Mouse (Mus musculus) neural tube, embryonic 11.5 days (tissue): ENCODE measurements around the gene Rassf10. TPM values are rescaled to one million over a fixed set of nuclear protein-coding genes. Genes with fewer than 3 reads are reported as not detected.

Source experiments
- ATAC-seq: fragments of 200-750 bp; cut with Nextera tagmentation; 2 replicates; pipeline ENCODE4 v1.8.0; 2017; ENCODE audit warnings: moderate number of reproducible peaks, mild to moderate bottlenecking, moderate TSS enrichment, moderate library complexity; ENCODE audit not compliant: insufficient read depth, low FRiP score, low TSS enrichment
- DNase-seq: peaks from one replicate; pipeline ENCODE4 v3.0.0-alpha.2; 2015; ENCODE audit warnings: low spot score
- H3K27ac ChIP-seq: fragments of 300-500 bp; sonication (generic); 2 replicates; pipeline ENCODE4 v1.5.1; 2014; ENCODE audit warnings: low read depth, mild to moderate bottlenecking, low read length
- H3K27me3 ChIP-seq: fragments of 300-500 bp; sonication (generic); 2 replicates; pipeline ENCODE4 v1.6.1; 2014; ENCODE audit warnings: mild to moderate bottlenecking, low read length, mixed read lengths; ENCODE audit not compliant: control insufficient read depth, insufficient read depth
- H3K36me3 ChIP-seq: fragments of 300-500 bp; sonication (generic); 2 replicates; pipeline ENCODE4 v1.6.1; 2014; ENCODE audit warnings: mild to moderate bottlenecking, low read length, moderate library complexity, mixed read lengths; ENCODE audit not compliant: control insufficient read depth, insufficient read depth
- H3K4me1 ChIP-seq: fragments of 300-500 bp; sonication (generic); 2 replicates; pipeline ENCODE4 v1.6.1; 2014; ENCODE audit warnings: low read length, mixed read lengths; ENCODE audit not compliant: control insufficient read depth, insufficient read depth
- H3K4me2 ChIP-seq: fragments of 300-500 bp; sonication (generic); 2 replicates; pipeline ENCODE4 v1.6.1; 2014; ENCODE audit warnings: low read depth, mild to moderate bottlenecking, moderate library complexity
- H3K4me3 ChIP-seq: fragments of 300-500 bp; sonication (generic); 2 replicates; pipeline ENCODE4 v1.5.1; 2014; ENCODE audit warnings: low read depth, low read length
- H3K9ac ChIP-seq: fragments of 300-500 bp; sonication (generic); 2 replicates; pipeline ENCODE4 v1.6.1; 2014; ENCODE audit warnings: mild to moderate bottlenecking, low read length
- H3K9me3 ChIP-seq: fragments of 300-500 bp; sonication (generic); 2 replicates; pipeline ENCODE4 v1.6.1; 2016; ENCODE audit warnings: low read length; ENCODE audit not compliant: control insufficient read depth
- WGBS: fragments of 180-500 bp; shearing (Covaris S2); extraction: QIAGEN DNeasy Blood & Tissue Kit; methylation state at CpG from one replicate; pipeline ENCODE4 v1.1.7; 2014; 5-methylcytosine and 5-hydroxymethylcytosine counted together
- polyA plus RNA-seq: library from polyadenylated mRNA; unstranded; fragments of >200 nt; fragmentation: Nextera tagmentation; extraction: Ambion mirVana; gene quantifications from 2 replicates; pipeline ENCODE4 v1.2.1, GENCODE M21; 2014

Gene Rassf10
- polyA plus RNA-seq, 1 experiment from 2014 or later, result 1.9 TPM

- Histone ChIP-seq H3K9me3 (no peaks in the 10 kb centered on the region), H3K9ac (no peak overlapping the region), H3K27me3 (no peaks in the 10 kb centered on the region), H3K27ac (no peak overlapping the region), H3K36me3 (no peaks in the 10 kb centered on the region), H3K4me2 (no peak overlapping the region), H3K4me3 (no peak overlapping the region), H3K4me1 (no peaks in the 10 kb centered on the region)
- 70% methylated on average over 6 of the region's 6 CpGs for WGBS
- ATAC-seq (no peak), DNase-seq (no peak)
Measured at GRCm38 (mm10) chr7:112946706-112947105, 7.1 kb upstream of the Rassf10 start.

GRCm38 (mm10) chr7:112954351-112955102 lies 765 bp downstream of the Rassf10 start:
- Histone ChIP-seq H3K4me2 (peak overlapping the region; percentile 66), H3K4me3 (peak overlapping the region; percentile 41), H3K9ac (peak overlapping the region; percentile 35; the same call in 1 of the 2 replicates), H3K4me1 (peaks cover 15% of the 10 kb centered on the region), H3K36me3 (no peaks in the 10 kb centered on the region), H3K27ac (no peak overlapping the region), H3K27me3 (peaks cover 43% of the 10 kb centered on the region), H3K9me3 (no peaks in the 10 kb centered on the region)
- under 1% methylated on average over 82 of the region's 82 CpGs for WGBS
- no peak for ATAC-seq
- peak; percentile 62 for DNase-seq

DNA sequence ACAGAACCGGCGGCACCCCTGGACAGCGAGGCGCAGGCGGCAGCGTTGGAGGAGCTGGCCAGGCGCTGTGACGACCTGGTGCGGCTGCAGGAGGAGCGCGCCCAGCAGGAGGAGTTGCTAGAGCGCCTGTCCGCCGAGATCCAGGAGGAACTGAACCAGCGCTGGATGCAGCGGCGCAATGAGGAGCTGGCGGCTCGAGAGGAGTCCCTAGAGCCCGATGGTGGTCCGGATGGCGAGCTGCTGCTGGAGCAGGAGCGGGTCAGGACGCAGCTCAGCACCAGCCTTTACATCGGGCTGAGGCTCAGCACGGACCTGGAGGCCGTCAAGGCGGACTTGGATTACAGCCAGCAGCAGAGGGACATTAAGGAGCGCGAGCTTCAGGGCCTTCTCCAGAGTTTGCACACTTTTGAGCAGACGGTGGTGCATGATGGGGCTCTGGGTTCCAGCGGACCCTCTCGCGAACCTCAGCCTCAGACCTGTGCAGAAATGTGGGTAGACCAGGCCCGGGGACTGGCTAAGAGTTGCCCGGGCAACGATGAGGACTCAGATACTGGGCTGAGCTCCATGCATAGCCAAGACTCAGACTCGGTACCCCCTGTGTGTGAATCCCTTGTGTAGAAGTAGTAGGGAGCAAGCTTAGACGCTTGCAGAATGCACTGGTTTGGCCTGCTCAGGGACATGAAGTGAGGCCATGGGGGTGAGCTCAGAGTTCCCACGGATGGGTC lies 1.5 kb downstream of the Rassf10 start:
- Histone ChIP-seq H3K36me3 (no peaks in the 10 kb centered on the region), H3K9me3 (no peaks in the 10 kb centered on the region), H3K4me3 (peak overlapping the region; percentile 41), H3K4me1 (peaks cover 15% of the 10 kb centered on the region), H3K27ac (no peak overlapping the region), H3K9ac (no peak overlapping the region), H3K27me3 (peaks cover 43% of the 10 kb centered on the region), H3K4me2 (peak overlapping the region; percentile 66)
- 3% methylated on average over 40 of the region's 40 CpGs for WGBS
- ATAC-seq (no peak), DNase-seq (peak; percentile 42)

DNA sequence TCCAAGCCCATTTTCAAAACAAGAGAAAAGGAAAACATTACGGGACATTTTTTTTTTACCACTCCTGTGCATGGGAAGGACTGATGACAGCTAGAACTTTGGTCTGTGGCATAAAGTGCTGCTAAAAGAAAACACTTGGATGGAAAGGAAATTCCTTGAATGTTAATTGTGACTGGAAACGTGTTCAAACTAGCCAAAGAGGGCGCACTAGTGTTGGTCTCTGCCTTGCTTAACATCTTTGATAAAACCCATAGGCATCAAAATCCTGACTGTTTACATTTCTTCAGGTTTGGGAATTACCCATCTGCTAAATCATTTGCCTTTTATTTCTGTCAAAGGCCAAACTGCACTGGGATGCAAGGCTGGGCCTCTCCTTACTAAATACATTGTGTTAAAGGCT lies 2.2 kb downstream of the Rassf10 start:
- 40% methylated on average over 3 of the region's 3 CpGs for WGBS
- Histone ChIP-seq H3K27ac (no peak overlapping the region), H3K4me1 (peaks cover 15% of the 10 kb centered on the region), H3K27me3 (peaks cover 43% of the 10 kb centered on the region), H3K36me3 (no peaks in the 10 kb centered on the region), H3K9ac (no peak overlapping the region), H3K9me3 (no peaks in the 10 kb centered on the region), H3K4me3 (no peak overlapping the region), H3K4me2 (no peak overlapping the region)
- no peak for ATAC-seq
- no peak for DNase-seq

DNA sequence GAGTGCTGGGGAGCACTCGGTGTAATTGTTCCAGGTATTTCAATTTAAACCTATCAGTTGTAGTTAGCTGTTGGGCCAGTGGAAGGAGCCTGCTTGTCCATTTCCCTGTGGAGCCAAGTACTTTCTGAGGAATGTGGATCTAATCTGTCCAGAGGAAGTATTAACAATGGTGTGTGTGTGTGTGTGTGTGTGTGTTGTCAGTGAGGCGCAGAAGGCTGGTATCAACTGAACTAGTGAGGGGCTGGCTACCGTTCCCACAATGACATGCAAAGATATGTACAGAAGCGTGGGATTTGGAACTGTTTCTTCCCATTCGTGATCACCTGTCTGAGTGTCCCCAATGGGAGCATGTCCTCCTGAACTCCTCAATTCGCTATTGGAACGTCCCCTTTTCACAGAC lies 3.2 kb downstream of the Rassf10 start:
- ATAC-seq (no peak), DNase-seq (no peak)
- Histone ChIP-seq H3K4me3 (no peak overlapping the region), H3K9ac (no peak overlapping the region), H3K27ac (no peak overlapping the region), H3K4me2 (no peak overlapping the region), H3K36me3 (no peaks in the 10 kb centered on the region), H3K9me3 (no peaks in the 10 kb centered on the region), H3K4me1 (peaks cover 15% of the 10 kb centered on the region), H3K27me3 (peaks cover 43% of the 10 kb centered on the region)
- 71% methylated on average over 7 of the region's 7 CpGs for WGBS

DNA sequence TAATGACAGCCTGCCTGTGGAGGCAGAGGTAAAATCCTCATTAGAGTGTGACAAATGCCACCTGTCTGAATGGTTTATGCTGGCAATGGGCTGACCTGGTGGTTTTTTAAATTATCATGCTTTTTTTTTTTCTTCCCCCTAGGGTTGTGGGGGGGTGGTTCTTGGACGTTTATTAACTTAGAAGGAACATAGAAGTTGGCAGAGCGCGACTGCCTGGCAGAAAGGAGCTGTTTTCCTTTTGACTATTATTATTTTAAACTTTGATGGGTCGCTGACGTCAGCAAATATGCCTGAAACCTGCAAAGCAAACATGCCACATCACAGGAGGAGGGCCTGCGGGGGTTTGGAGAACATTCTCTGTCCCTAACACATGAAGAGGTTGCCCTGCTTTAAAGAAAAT lies 3.9 kb downstream of the Rassf10 start:
- Histone ChIP-seq H3K36me3 (no peaks in the 10 kb centered on the region), H3K9ac (no peak overlapping the region), H3K27ac (no peak overlapping the region), H3K4me1 (peaks cover 15% of the 10 kb centered on the region), H3K9me3 (no peaks in the 10 kb centered on the region), H3K4me2 (no peak overlapping the region), H3K4me3 (no peak overlapping the region), H3K27me3 (peaks cover 43% of the 10 kb centered on the region)
- WGBS, result 38% methylated on average over 6 of the region's 6 CpGs
- ATAC-seq (no peak), DNase-seq (no peak)

DNA sequence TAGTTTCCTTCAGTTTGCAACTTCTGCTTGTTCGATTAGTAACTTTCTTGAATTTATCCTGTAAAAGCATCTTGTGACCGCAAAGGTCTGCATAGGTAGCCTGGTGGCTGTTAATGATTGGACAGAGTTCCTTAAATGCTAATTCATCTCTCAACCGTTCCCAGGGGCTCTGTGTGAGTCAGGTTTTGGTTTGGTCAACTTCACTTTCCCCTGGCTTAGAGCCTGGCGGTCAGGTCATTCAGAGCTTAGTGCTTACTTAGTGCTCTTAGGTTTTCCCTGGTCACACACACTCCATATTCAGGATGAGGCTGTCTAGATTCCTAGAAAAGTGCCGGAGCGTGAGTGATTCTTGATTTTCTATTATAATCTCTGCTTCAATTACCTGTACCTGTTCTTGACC lies 12.6 kb downstream of the Rassf10 start:
- Histone ChIP-seq H3K27ac (no peak overlapping the region), H3K4me1 (no peaks in the 10 kb centered on the region), H3K27me3 (no peaks in the 10 kb centered on the region), H3K4me2 (no peak overlapping the region), H3K9ac (no peak overlapping the region), H3K36me3 (no peaks in the 10 kb centered on the region), H3K9me3 (no peaks in the 10 kb centered on the region), H3K4me3 (no peak overlapping the region)
- DNase-seq (no peak), ATAC-seq (no peak)
- WGBS, result 63% methylated on average over 6 of the region's 6 CpGs

DNA sequence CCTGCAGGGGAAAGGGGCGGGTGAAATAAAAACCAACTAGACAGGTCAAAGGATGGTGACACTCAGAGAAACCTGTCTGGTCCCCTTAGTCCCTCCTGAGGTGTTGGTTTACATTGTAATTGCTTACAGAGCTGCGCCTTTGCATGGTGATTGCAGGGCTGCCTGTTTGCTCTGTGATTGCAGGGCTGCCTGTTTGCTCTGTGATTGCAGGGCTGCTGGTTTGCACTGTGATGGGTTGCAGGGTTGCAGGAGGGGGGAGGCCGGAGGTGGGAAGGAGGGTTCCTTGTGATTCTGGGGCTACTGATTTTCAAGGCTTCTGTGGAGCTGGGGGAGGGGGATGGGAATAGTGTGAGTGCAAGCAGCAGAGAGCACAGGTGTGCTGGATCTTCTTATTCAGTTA lies 13.0 kb downstream of the Rassf10 start:
- 19% methylated on average over 3 of the region's 3 CpGs for WGBS
- H3K27ac ChIP-seq, result no peak overlapping the region
- no peaks in the 10 kb centered on the region for H3K27me3 ChIP-seq
- H3K4me3 ChIP-seq, result no peak overlapping the region
- no peaks in the 10 kb centered on the region for H3K4me1 ChIP-seq
- H3K9ac ChIP-seq, result no peak overlapping the region
- DNase-seq (no peak), ATAC-seq (no peak)
- H3K9me3 ChIP-seq, result no peaks in the 10 kb centered on the region
- no peaks in the 10 kb centered on the region for H3K36me3 ChIP-seq
- no peak overlapping the region for H3K4me2 ChIP-seq

GRCm38 (mm10) chr7:112983316-112983715 lies 29.6 kb downstream of the Rassf10 start:
- DNase-seq (peak; percentile 21), ATAC-seq (no peak)
- WGBS, result 27% methylated on average over 5 of the region's 5 CpGs
- Histone ChIP-seq H3K4me1 (no peaks in the 10 kb centered on the region), H3K4me3 (no peak overlapping the region), H3K36me3 (no peaks in the 10 kb centered on the region), H3K9me3 (no peaks in the 10 kb centered on the region), H3K4me2 (no peak overlapping the region), H3K27ac (no peak overlapping the region), H3K27me3 (no peaks in the 10 kb centered on the region), H3K9ac (no peak overlapping the region)
